Mouse (Mus musculus): ENCODE data around the gene Primpol. TPM values are rescaled to one million over a fixed set of nuclear protein-coding genes. Genes with fewer than 3 reads are reported as not detected.

Gene Primpol
- polyA plus RNA-seq, 1 experiment: 16.6 TPM

DNA sequence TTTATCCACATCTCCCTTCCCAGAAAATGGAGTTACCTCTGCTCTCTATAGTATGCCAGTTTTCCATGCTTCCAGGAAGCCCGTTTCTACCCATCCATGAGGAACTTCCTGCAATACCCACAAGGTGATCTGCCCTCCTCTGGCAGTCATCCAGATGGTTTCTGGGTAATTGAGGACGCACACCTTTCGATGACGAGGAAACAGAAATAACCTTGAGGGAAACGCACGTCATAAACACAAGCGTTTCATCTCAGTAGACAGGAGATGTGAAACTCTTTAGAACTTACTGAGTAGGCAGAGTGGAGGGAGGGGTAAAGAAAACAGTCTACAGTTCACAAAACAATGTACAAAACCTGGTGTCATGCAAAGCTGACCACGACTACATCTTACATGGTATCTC lies 67.0 kb downstream of the Primpol start:
- no peak for TF ChIP-seq CTCF (IDR thresholded peaks at IDR 0.05; ENCODE audit: low read depth, low read length)
- TF ChIP-seq POLR2A (IDR thresholded peaks at IDR 0.05; ENCODE audit: borderline replicate concordance, low read depth, low read length): no peak
- Histone ChIP-seq H3K4me1 (ENCODE audit: control insufficient read depth, insufficient read depth, low read length) (peaks cover 5% of the 10 kb centered on the region), H3K27ac (ENCODE audit: insufficient read depth, low read depth, low read length) (no peak overlapping the region), H3K4me3 (ENCODE audit: insufficient read depth, low read length) (no peak overlapping the region)

DNA sequence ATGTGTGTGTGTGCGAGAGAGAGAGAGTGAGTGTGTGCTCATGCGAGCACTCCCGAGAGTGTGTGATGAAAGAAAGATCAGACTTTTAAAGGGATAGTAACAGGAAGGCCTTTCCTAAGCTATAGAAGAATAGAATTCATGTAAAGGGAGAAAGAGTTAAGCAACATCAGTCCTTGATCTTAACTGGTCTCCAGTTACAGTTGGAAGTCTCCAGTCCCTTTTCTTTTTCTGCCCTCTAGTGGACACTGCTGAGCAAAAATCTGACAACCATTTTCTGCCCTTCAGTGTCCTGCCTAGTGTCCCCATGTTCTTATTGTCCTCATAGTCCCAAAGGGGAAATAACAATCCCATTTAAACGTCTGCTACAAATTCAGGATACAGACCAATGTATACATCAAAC lies 69.8 kb downstream of the Primpol start:
- no peak for TF ChIP-seq POLR2A (IDR thresholded peaks at IDR 0.05; ENCODE audit: borderline replicate concordance, low read depth, low read length)
- TF ChIP-seq CTCF (IDR thresholded peaks at IDR 0.05; ENCODE audit: low read depth, low read length): no peak
- no peak overlapping the region for H3K27ac ChIP-seq (ENCODE audit: insufficient read depth, low read depth, low read length)
- no peak overlapping the region for H3K4me3 ChIP-seq (ENCODE audit: insufficient read depth, low read length)
- H3K4me1 ChIP-seq (ENCODE audit: control insufficient read depth, insufficient read depth, low read length): peaks cover 2% of the 10 kb centered on the region; the same call in 1 of the 2 replicates

DNA sequence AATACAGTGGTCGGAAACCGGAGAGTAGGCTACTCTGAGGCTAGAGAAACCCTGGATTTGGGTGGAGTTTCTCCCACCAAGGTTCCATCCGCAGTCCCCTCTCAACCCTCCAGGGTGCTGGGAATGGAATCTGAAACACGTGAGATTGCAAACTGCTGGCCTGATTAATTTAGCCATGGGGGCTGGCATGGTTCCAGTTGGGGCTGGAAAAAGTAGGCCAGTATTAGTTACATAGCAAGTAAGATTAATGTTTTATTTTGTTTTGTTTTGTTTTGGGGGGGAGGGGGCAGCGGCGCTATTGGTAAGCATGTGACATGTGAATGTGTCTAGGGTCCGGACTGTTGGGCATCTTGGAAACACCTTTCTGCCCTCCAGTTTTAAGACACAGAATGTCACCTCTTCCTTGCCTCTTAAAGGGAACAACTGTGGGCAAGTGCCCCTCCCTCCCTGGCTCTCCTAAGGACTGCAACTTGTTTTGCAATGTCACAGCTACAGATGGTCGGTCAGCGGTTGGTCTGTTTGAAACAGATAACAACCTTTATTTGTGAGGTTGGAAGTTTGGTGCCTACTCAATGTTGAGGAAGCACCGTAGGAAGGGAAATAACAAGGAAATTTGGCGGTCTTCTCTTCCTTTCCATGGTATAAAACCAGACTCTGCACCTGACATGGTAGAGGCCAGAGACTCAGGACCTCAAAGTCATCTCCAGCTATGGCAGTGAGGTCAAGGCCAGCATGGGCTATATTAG lies 70.4 kb downstream of the Primpol start:
- Histone ChIP-seq H3K4me3 (ENCODE audit: insufficient read depth, low read length) (no peak overlapping the region), H3K27ac (ENCODE audit: insufficient read depth, low read depth, low read length) (no peak overlapping the region), H3K4me1 (ENCODE audit: control insufficient read depth, insufficient read depth, low read length) (peaks cover 2% of the 10 kb centered on the region; the same call in 1 of the 2 replicates)
- TF ChIP-seq POLR2A (IDR thresholded peaks at IDR 0.05; ENCODE audit: borderline replicate concordance, low read depth, low read length) (no peak), CTCF (IDR thresholded peaks at IDR 0.05; ENCODE audit: low read depth, low read length) (no peak)

DNA sequence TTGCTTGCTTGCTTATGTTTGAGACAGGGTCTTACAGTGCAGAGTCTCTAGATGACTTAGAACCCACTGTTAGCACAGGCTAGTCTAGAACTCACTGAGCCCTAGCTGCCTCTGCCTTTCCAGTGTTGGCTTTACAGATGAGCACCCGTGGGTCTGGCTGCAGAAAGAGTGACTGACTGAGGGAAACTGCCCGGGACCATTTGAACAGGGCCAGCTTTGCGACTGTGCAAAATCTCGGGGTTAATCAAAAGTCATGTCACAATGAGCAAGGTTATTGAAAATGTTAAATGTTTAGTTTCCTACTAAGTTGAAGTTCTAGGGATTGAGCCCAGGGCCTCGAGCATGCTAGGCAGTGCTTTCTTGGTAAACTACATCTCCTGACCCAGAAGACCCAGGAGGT lies 71.2 kb downstream of the Primpol start:
- Histone ChIP-seq H3K4me3 (ENCODE audit: insufficient read depth, low read length) (no peak overlapping the region), H3K27ac (ENCODE audit: insufficient read depth, low read depth, low read length) (no peak overlapping the region), H3K4me1 (ENCODE audit: control insufficient read depth, insufficient read depth, low read length) (no peaks in the 10 kb centered on the region)
- TF ChIP-seq CTCF (IDR thresholded peaks at IDR 0.05; ENCODE audit: low read depth, low read length): no peak
- no peak for TF ChIP-seq POLR2A (IDR thresholded peaks at IDR 0.05; ENCODE audit: borderline replicate concordance, low read depth, low read length)

DNA sequence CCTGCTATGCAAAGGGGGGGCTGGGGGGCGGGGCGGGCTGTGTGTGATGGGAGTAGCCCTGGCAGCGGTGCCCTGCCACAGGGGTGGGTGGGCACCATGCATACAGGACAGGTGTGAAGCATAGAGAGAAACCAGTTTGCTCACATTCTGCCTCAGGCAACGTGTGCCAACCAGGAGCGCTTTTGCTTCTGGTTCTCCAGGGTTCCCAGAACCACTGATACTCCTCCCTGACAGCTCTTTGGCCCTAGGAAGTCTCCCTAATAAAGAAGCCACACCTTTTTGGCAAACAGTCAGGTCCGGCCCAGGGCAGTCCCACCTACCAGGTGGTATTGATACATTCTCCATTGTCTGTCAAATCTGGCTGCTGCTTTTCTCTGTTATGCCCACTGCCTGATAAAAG lies 73.3 kb downstream of the Primpol start:
- Histone ChIP-seq H3K27ac (ENCODE audit: insufficient read depth, low read depth, low read length) (no peak overlapping the region), H3K4me1 (ENCODE audit: control insufficient read depth, insufficient read depth, low read length) (no peaks in the 10 kb centered on the region), H3K4me3 (ENCODE audit: insufficient read depth, low read length) (no peak overlapping the region)
- TF ChIP-seq CTCF (IDR thresholded peaks at IDR 0.05; ENCODE audit: low read depth, low read length) (no peak), POLR2A (IDR thresholded peaks at IDR 0.05; ENCODE audit: borderline replicate concordance, low read depth, low read length) (no peak)

DNA sequence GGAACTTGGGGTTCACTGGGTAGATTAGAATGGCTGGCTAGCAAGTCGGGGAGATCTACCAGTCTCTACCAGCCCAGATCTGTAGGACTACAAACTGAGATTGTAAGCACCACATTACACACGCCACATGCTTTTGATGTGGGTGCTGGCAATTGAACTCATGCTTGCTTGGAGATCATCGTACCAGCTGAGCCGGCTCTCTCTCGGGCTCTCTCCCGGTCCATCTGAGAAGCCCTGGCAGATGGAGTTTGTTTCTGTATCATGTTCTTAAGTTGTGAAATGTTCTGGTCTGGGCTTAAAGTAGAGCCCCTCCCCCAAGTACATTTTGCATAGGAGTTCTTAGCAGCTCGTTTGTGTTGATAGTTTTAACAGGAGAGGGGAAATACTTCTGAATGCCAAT lies 73.8 kb downstream of the Primpol start:
- TF ChIP-seq CTCF (IDR thresholded peaks at IDR 0.05; ENCODE audit: low read depth, low read length) (no peak), POLR2A (IDR thresholded peaks at IDR 0.05; ENCODE audit: borderline replicate concordance, low read depth, low read length) (no peak)
- Histone ChIP-seq H3K4me1 (ENCODE audit: control insufficient read depth, insufficient read depth, low read length) (no peaks in the 10 kb centered on the region), H3K4me3 (ENCODE audit: insufficient read depth, low read length) (no peak overlapping the region), H3K27ac (ENCODE audit: insufficient read depth, low read depth, low read length) (no peak overlapping the region)

DNA sequence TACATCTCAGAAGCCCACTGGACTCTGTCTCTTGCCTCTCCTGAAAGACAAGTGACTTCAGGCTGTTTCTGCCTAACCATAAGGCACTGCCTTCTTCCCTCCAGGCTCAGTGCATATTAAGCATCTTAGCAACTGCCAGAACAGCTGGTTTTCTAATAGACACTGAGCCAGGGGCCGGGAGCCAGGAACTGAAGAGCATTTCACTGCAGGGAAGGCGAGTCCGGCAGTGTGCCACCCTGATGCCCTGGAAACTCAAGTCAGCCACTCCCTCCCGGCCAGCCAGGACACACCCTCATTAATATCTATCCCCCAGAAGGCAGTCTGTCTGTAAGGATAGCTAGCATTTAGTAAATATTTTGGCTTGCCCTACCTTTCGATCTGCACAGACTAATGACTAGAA lies 77.3 kb downstream of the Primpol start:
- no peak overlapping the region for H3K4me3 ChIP-seq (ENCODE audit: insufficient read depth, low read length)
- no peak overlapping the region for H3K27ac ChIP-seq (ENCODE audit: insufficient read depth, low read depth, low read length)
- TF ChIP-seq CTCF (IDR thresholded peaks at IDR 0.05; ENCODE audit: low read depth, low read length) (no peak), POLR2A (IDR thresholded peaks at IDR 0.05; ENCODE audit: borderline replicate concordance, low read depth, low read length) (no peak)
- no peaks in the 10 kb centered on the region for H3K4me1 ChIP-seq (ENCODE audit: control insufficient read depth, insufficient read depth, low read length)

DNA sequence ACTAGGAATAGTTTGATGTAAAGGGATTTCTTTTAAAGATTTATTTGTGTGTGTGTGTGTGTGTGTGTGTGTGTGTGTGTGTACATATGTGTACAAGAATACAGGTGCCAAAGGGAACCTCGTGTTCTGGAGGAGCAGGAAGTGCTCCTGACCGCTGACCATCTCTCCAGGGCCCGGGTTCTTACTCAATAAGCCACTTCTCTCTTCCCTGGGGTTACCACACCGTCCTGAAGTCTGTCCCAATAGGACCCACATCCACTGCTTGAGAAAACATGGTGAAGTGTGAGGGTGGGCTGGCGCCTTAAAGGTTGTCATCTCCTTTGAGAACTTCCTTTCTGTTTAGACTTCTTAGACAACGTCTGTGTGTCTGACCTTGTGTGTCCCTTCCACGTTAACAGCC lies 83.1 kb downstream of the Primpol start:
- Histone ChIP-seq H3K4me3 (ENCODE audit: insufficient read depth, low read length) (no peak overlapping the region), H3K27ac (ENCODE audit: insufficient read depth, low read depth, low read length) (no peak overlapping the region), H3K4me1 (ENCODE audit: control insufficient read depth, insufficient read depth, low read length) (no peaks in the 10 kb centered on the region)
- TF ChIP-seq POLR2A (IDR thresholded peaks at IDR 0.05; ENCODE audit: borderline replicate concordance, low read depth, low read length): no peak
- TF ChIP-seq CTCF (IDR thresholded peaks at IDR 0.05; ENCODE audit: low read depth, low read length): no peak

DNA sequence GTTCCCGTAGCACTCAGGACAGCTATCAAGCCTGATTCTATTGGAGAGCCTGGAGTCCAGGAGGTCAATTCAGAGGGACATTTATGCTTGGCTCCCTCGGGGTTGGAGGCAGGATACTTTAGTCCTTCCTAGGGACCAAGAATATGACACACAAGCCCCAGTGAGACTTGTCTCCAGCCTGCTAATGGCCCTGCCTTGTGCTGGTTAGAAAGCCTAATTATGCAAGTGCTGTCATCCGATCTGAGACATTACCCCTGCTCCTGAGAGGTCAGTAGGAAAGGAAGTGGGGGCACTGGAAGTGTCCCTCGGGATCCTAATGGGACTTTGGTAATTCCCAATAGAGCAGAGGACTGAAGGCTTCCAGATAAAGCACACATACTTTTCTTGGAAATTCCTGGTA lies 86.5 kb downstream of the Primpol start:
- H3K27ac ChIP-seq (ENCODE audit: insufficient read depth, low read depth, low read length): no peak overlapping the region

DNA sequence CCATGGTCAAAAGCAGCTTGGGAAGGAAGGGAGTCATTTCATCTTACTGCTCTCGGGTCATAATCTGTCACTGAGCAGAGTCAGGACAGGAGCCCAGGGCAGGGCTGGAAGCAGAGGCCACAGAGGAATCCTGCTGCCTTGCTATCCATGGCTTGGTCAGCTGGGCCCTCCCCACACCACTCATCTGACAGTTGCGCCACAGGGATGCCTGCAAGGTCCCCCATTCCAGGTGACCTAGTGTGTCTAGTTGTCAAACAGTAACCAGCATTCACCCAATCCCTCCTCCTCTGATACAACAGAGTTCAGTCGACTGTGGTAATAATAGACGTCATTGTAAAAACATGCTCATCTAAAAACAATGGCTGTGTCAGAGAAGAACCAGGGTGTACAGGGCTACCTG lies 87.5 kb downstream of the Primpol start:
- Histone ChIP-seq H3K4me3 (ENCODE audit: insufficient read depth, low read length) (no peak overlapping the region), H3K4me1 (ENCODE audit: control insufficient read depth, insufficient read depth, low read length) (no peaks in the 10 kb centered on the region), H3K27ac (ENCODE audit: insufficient read depth, low read depth, low read length) (no peak overlapping the region)
- no peak for TF ChIP-seq POLR2A (IDR thresholded peaks at IDR 0.05; ENCODE audit: borderline replicate concordance, low read depth, low read length)
- no peak for TF ChIP-seq CTCF (IDR thresholded peaks at IDR 0.05; ENCODE audit: low read depth, low read length)

More for the DNA sequence above, 86.5 kb downstream of the Primpol start:
- Histone ChIP-seq H3K4me1 (ENCODE audit: control insufficient read depth, insufficient read depth, low read length) (no peaks in the 10 kb centered on the region), H3K4me3 (ENCODE audit: insufficient read depth, low read length) (no peak overlapping the region)
- TF ChIP-seq CTCF (IDR thresholded peaks at IDR 0.05; ENCODE audit: low read depth, low read length): no peak
- TF ChIP-seq POLR2A (IDR thresholded peaks at IDR 0.05; ENCODE audit: borderline replicate concordance, low read depth, low read length): no peak

Data from bone marrow macrophage, adult 2 months (primary cell).